Mouse (Mus musculus) thymus, adult 2 months (tissue): ENCODE measurements around the gene Dnase1l3. TPM values are rescaled to one million over a fixed set of nuclear protein-coding genes. Genes with fewer than 3 reads are reported as not detected.

Experiments used
- DNase-seq: peaks from one replicate; pipeline ENCODE4 v3.0.0; 2021
- H3K27ac ChIP-seq: fragments of 200-500 bp; 2 replicates; pipeline ENCODE4 v1.5.1; 2012; ENCODE audit warnings: low read length, control low read depth; ENCODE audit not compliant: control insufficient read depth, insufficient read depth
- H3K27me3 ChIP-seq: fragments of 200-500 bp; 2 replicates; pipeline ENCODE4 v1.6.1; 2012; ENCODE audit warnings: mild to moderate bottlenecking, low read length, moderate library complexity, mixed read lengths; ENCODE audit not compliant: control insufficient read depth, insufficient read depth
- H3K36me3 ChIP-seq: fragments of 200-500 bp; 2 replicates; pipeline ENCODE4 v1.6.1; 2012; ENCODE audit warnings: mild to moderate bottlenecking, low read length, moderate library complexity; ENCODE audit not compliant: control insufficient read depth, insufficient read depth
- H3K4me1 ChIP-seq: fragments of 200-500 bp; replicated peaks from 2 replicates; pipeline ENCODE4 v1.6.1; 2012; ENCODE audit warnings: low read length; ENCODE audit not compliant: control insufficient read depth, insufficient read depth
- H3K4me3 ChIP-seq: fragments of 200-500 bp; 2 replicates; pipeline ENCODE4 v1.5.1; 2012; ENCODE audit warnings: mild to moderate bottlenecking, low read length, control low read depth, moderate library complexity; ENCODE audit not compliant: control insufficient read depth, insufficient read depth
- CTCF ChIP-seq: fragments of 200-500 bp; IDR thresholded peaks from 2 replicates; pipeline ENCODE4 v1.5.1; 2012; ENCODE audit warnings: mild to moderate bottlenecking, control low read depth, low read length, moderate library complexity, borderline replicate concordance; ENCODE audit not compliant: control insufficient read depth, poor library complexity, insufficient read depth; ENCODE audit errors: extremely low read depth
- POLR2A ChIP-seq: fragments of 200-500 bp; IDR thresholded peaks from 2 replicates; pipeline ENCODE4 v1.6.1; 2012; ENCODE audit warnings: mild to moderate bottlenecking, low read length, control low read depth, moderate library complexity; ENCODE audit not compliant: control insufficient read depth, poor library complexity, insufficient read depth; ENCODE audit errors: extremely low read depth
- WGBS: fragments of 180-500 bp; shearing (Covaris S2); methylation state at CpG from one replicate; pipeline ENCODE4 v1.1.7; 2018; 5-methylcytosine and 5-hydroxymethylcytosine counted together
- polyA plus RNA-seq: library from polyadenylated mRNA; depleted of rRNA; stranded (reverse); fragments of >200 nt; gene quantifications from 2 replicates; pipeline ENCODE4 v1.2.3, GENCODE M21; 2012

Dnase1l3 gene
- polyA plus RNA-seq, 1 experiment: 27.8 TPM

- H3K36me3 ChIP-seq: no peaks in the 10 kb centered on the region
- H3K27me3 ChIP-seq: no peaks in the 10 kb centered on the region; the same call in 1 of the 2 replicates
- H3K27ac ChIP-seq: no peak overlapping the region
These were observed 9.6 kb upstream of the Dnase1l3 start for GRCm38 (mm10) chr14:8003727-8004670.

DNA sequence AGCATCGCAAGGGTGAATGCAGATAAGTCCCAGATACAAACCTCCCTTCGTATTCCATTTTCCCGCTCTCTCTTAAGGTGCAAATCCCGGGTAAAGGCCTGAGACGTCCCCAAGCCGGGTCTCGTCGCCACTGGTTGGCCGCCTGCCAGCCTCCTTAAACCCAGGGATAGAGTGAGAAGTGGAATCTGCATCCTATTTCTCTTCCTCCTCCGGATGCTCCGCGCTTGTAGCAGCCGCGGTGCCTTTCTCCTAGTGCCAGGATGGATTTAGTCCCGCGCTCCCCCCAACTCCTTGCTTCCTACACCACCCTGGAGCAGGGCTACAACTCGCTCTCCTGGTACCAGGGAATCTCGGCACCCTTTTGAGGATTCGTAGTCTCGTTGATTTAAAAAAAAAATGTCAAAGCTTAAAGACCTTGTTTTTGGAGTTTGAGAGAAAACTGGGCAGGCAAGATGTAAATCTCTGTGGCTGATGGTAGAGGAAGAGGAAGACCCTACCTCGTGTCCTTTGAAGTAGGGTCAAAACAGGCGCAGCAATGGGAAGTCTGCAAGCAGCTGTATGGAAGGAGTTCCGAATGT lies 8.8 kb upstream of the Dnase1l3 start:
- no peaks in the 10 kb centered on the region; the same call in 1 of the 2 replicates for H3K27me3 ChIP-seq
- H3K4me1 ChIP-seq: peaks cover 15% of the 10 kb centered on the region
- H3K27ac ChIP-seq: no peak overlapping the region
- TF ChIP-seq CTCF (no peak), POLR2A (no peak)
- DNase-seq: no peak
- WGBS: under 1% methylated on average over 23 of the region's 23 CpGs
- no peaks in the 10 kb centered on the region for H3K36me3 ChIP-seq
- H3K4me3 ChIP-seq: peak overlapping the region; percentile 74

More at GRCm38 (mm10) chr14:8003727-8004670, 9.6 kb upstream of the Dnase1l3 start:
- TF ChIP-seq CTCF: no peak
- WGBS: 28% methylated on average over 18 of the region's 18 CpGs
- Histone ChIP-seq H3K4me3 (peak overlapping the region; percentile 74; the same call in 1 of the 2 replicates), H3K4me1 (peaks cover 15% of the 10 kb centered on the region)
- no peak for DNase-seq

GRCm38 (mm10) chr14:8002432-8003092 lies 8.2 kb upstream of the Dnase1l3 start, which contains the start of gene Abhd6:
Gene Abhd6 (plus strand): TSS chr14:8002902.
- under 1% methylated on average over 38 of the region's 38 CpGs for WGBS
- TF ChIP-seq CTCF (0 out of 2 replicates have a peak, but pooled peaks have one; percentile 21), POLR2A (0 out of 2 replicates have a peak, but pooled peaks have one; percentile 25)
- Histone ChIP-seq H3K4me1 (peaks cover 15% of the 10 kb centered on the region), H3K27me3 (no peaks in the 10 kb centered on the region; the same call in 1 of the 2 replicates), H3K27ac (no peak within 1 kb of the TSS), H3K36me3 (no peaks in the 10 kb centered on the region), H3K4me3 (peak within 1 kb of the TSS; percentile 74)
- peak; percentile 82 for DNase-seq

- no peak overlapping the region for H3K4me3 ChIP-seq
- TF ChIP-seq CTCF: no peak
- TF ChIP-seq POLR2A: no peak
- 63% methylated on average over 17 of the region's 17 CpGs for WGBS
These were observed 6.7 kb upstream of the Dnase1l3 start for GRCm38 (mm10) chr14:8000831-8001685.

GRCm38 (mm10) chr14:8000247-8000646 lies 5.9 kb upstream of the Dnase1l3 start:
- 96% methylated on average over 5 of the region's 5 CpGs for WGBS
- no peak for DNase-seq
- H3K4me3 ChIP-seq: no peak overlapping the region
- no peaks in the 10 kb centered on the region; the same call in 1 of the 2 replicates for H3K27me3 ChIP-seq
- H3K36me3 ChIP-seq: no peaks in the 10 kb centered on the region
- TF ChIP-seq CTCF (no peak), POLR2A (no peak)
- no peak overlapping the region for H3K27ac ChIP-seq
- H3K4me1 ChIP-seq: peaks cover 15% of the 10 kb centered on the region

More at GRCm38 (mm10) chr14:8000831-8001685, 6.7 kb upstream of the Dnase1l3 start:
- no peaks in the 10 kb centered on the region; the same call in 1 of the 2 replicates for H3K27me3 ChIP-seq
- DNase-seq: no peak
- H3K27ac ChIP-seq: no peak overlapping the region
- no peaks in the 10 kb centered on the region for H3K36me3 ChIP-seq
- H3K4me1 ChIP-seq: peaks cover 15% of the 10 kb centered on the region

GRCm38 (mm10) chr14:7999435-7999834 lies 5.1 kb upstream of the Dnase1l3 start:
- H3K27me3 ChIP-seq: no peaks in the 10 kb centered on the region; the same call in 1 of the 2 replicates
- H3K4me3 ChIP-seq: no peak overlapping the region

More at GRCm38 (mm10) chr14:7999435-7999834, 5.1 kb upstream of the Dnase1l3 start:
- Histone ChIP-seq H3K27ac (no peak overlapping the region), H3K36me3 (no peaks in the 10 kb centered on the region), H3K4me1 (peaks cover 15% of the 10 kb centered on the region)
- 89% methylated on average over 5 of the region's 5 CpGs for WGBS
- no peak for TF ChIP-seq CTCF
- TF ChIP-seq POLR2A: no peak
- DNase-seq: no peak
